Mouse (Mus musculus) heart, embryonic 11.5 days (tissue): ENCODE measurements at regions not wholly inside any gene's neighbourhood (a gene's known extent, or its start where the extent isn't known, plus 50 kb on each side); places are given as distances from the start of the nearest gene placed in this dataset.

ENCODE experiments used
- ATAC-seq: fragments of 200-750 bp; cut with Nextera tagmentation; replicated peaks from 2 replicates; pipeline ENCODE4 v1.8.0; 2017; ENCODE audit warnings: moderate library complexity; ENCODE audit not compliant: insufficient number of reproducible peaks, low FRiP score, low TSS enrichment
- H3K27ac ChIP-seq: fragments of 300-500 bp; sonication (generic); 2 replicates; pipeline ENCODE4 v1.5.1; 2014; ENCODE audit warnings: mild to moderate bottlenecking, low read depth, low read length
- H3K27me3 ChIP-seq: fragments of 300-500 bp; sonication (generic); 2 replicates; pipeline ENCODE4 v1.6.1; 2014; ENCODE audit warnings: mild to moderate bottlenecking, low read length, mixed read lengths; ENCODE audit not compliant: control insufficient read depth, insufficient read depth
- H3K36me3 ChIP-seq: fragments of 300-500 bp; sonication (generic); 2 replicates; pipeline ENCODE4 v1.6.1; 2014; ENCODE audit warnings: mild to moderate bottlenecking, low read length, moderate library complexity, mixed read lengths; ENCODE audit not compliant: control insufficient read depth, insufficient read depth
- H3K4me1 ChIP-seq: fragments of 300-500 bp; sonication (generic); 2 replicates; pipeline ENCODE4 v1.6.1; 2014; ENCODE audit warnings: low read length; ENCODE audit not compliant: control insufficient read depth, insufficient read depth
- H3K4me2 ChIP-seq: fragments of 300-500 bp; sonication (generic); 2 replicates; pipeline ENCODE4 v1.6.1; 2014; ENCODE audit warnings: mild to moderate bottlenecking, moderate library complexity
- H3K4me3 ChIP-seq: fragments of 300-500 bp; sonication (generic); 2 replicates; pipeline ENCODE4 v1.5.1; 2014; ENCODE audit warnings: low read depth, low read length
- H3K9ac ChIP-seq: fragments of 300-500 bp; sonication (generic); 2 replicates; pipeline ENCODE4 v1.6.1; 2014; ENCODE audit warnings: mild to moderate bottlenecking, low read depth, low read length, moderate library complexity
- H3K9me3 ChIP-seq: fragments of 300-500 bp; sonication (generic); replicated peaks from 2 replicates; pipeline ENCODE4 v1.6.1; 2016; ENCODE audit warnings: low read length; ENCODE audit not compliant: control insufficient read depth
- WGBS: fragments of 180-500 bp; shearing (Covaris S2); extraction: QIAGEN DNeasy Blood & Tissue Kit; methylation state at CpG from one replicate; pipeline ENCODE4 v1.1.7; 2014; ENCODE audit not compliant: insufficient replicate concordance; 5-methylcytosine and 5-hydroxymethylcytosine counted together

DNA sequence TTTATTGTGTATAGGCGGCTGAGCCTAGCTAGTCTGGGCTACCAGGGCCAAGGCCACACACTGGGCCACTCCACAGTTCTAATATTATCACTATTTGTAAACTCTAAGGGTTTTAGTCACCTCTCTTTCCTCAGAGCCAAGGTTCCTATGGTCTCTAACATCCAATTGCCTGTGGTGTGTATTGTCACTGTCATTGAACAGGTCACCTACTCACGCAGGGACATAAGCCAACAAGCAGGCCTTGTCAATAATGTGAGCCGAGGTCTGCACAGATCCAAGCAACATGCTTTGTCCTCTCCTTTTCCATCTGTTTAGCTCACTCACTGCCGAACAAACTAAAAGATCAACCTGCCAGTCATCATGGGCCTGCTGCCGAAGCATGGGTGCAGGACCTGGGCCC, 79.5 kb upstream of the Ywhaq start:
- 78% methylated on average over 5 of the region's 5 CpGs for WGBS
- Histone ChIP-seq H3K4me3 (no peak overlapping the region), H3K27ac (no peak overlapping the region), H3K9me3 (no peaks in the 10 kb centered on the region), H3K9ac (no peak overlapping the region), H3K36me3 (no peaks in the 10 kb centered on the region; the same call in 1 of the 2 replicates), H3K4me1 (0 out of 2 replicates have a peak, but pooled peaks cover 6% of the 10 kb centered on the region), H3K27me3 (no peaks in the 10 kb centered on the region), H3K4me2 (no peak overlapping the region)
- no peak for ATAC-seq

DNA sequence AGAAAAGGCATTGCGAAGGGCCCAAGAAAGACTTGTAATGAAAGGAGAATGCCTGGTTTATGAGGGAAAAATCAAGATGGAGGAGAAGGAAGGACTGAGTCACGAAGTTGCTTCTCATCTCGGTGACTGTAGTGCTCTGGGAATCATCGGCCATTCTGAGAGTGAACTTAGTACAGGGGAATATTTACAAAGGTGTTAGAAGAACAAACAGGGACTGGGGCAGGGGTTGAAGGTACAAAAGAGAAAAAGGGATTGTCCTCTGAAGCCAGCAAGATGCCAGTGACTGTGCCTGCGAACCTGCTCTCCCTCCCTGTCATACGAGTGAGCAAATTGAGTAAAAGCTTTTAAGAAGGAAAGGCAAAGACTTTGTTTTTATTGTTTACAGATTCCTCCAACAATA, 78.1 kb upstream of the Ywhaq start:
- Histone ChIP-seq H3K4me1 (0 out of 2 replicates have a peak, but pooled peaks cover 6% of the 10 kb centered on the region), H3K4me3 (no peak overlapping the region), H3K9ac (no peak overlapping the region), H3K9me3 (no peaks in the 10 kb centered on the region), H3K36me3 (no peaks in the 10 kb centered on the region; the same call in 1 of the 2 replicates), H3K27me3 (no peaks in the 10 kb centered on the region), H3K27ac (no peak overlapping the region), H3K4me2 (no peak overlapping the region)
- 94% methylated on average over 6 of the region's 6 CpGs for WGBS
- no peak for ATAC-seq

DNA sequence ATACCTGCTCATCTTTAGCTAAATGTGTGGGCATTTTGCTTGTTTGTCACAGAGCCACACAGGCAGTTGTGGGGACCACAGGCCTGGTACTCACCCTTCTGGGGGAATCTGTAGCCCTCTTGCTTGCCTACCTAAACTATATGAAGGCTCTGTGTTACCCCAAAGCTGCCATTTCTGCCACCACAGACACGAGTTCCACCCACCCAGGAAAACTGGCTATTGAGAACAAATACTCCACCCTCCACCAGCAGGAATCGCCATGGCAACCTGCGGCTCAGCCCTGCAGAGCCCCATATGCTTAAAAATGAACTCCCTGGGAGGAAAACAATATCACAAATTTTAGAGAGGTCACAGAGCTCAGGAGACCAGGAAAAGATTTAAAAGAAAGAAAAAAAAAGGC, 76.0 kb upstream of the Ywhaq start:
- no peaks in the 10 kb centered on the region for H3K9me3 ChIP-seq
- no peaks in the 10 kb centered on the region; the same call in 1 of the 2 replicates for H3K36me3 ChIP-seq
- 64% methylated on average over 3 of the region's 3 CpGs for WGBS
- H3K27me3 ChIP-seq: no peaks in the 10 kb centered on the region
- H3K27ac ChIP-seq: no peak overlapping the region
- ATAC-seq: no peak
- no peak overlapping the region for H3K9ac ChIP-seq
- no peak overlapping the region for H3K4me2 ChIP-seq
- H3K4me1 ChIP-seq: 0 out of 2 replicates have a peak, but pooled peaks cover 6% of the 10 kb centered on the region
- no peak overlapping the region for H3K4me3 ChIP-seq

DNA sequence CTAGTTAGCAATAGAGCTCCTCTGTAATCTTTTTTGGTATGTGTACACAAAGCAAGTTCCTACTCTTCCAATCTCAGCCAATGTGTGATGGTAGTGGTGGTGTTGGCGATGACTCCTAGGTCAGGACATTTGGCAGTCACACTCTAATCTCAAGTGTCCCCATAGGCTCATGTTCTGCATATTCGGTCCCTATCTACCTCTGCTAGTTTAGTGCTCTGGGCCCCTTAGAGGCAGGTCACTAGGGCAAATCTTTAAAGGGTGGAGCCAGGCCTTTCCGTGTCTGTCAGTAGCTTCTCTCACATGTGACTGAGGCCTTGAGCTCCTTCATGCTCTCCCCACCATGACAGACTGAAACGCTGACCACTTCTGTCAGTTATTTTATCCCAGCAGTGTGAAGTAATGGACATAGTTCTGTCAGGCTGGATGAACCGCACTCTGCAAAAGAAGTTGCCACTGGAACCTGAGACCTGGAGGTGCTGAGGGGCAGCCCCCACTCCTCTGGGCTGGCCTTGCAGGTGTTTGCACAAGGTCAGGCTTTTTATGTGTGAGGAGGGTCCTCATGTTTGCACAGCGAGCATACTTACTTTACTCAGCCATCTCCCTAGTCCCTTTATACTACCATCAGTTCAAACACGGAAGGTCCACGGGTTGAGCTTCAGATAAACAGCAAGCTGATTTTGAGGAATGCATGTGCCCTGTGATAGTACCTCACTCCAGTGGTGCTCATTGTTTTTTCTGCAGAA, 75.3 kb upstream of the Ywhaq start:
- H3K9me3 ChIP-seq: no peaks in the 10 kb centered on the region
- 0 out of 2 replicates have a peak, but pooled peaks cover 6% of the 10 kb centered on the region for H3K4me1 ChIP-seq
- H3K9ac ChIP-seq: no peak overlapping the region
- H3K27ac ChIP-seq: no peak overlapping the region
- peak; percentile 22; the same call in 1 of the 2 replicates for ATAC-seq
- H3K4me3 ChIP-seq: no peak overlapping the region
- H3K4me2 ChIP-seq: no peak overlapping the region
- H3K27me3 ChIP-seq: no peaks in the 10 kb centered on the region
- H3K36me3 ChIP-seq: no peaks in the 10 kb centered on the region; the same call in 1 of the 2 replicates
- 52% methylated on average over 8 of the region's 8 CpGs for WGBS

DNA sequence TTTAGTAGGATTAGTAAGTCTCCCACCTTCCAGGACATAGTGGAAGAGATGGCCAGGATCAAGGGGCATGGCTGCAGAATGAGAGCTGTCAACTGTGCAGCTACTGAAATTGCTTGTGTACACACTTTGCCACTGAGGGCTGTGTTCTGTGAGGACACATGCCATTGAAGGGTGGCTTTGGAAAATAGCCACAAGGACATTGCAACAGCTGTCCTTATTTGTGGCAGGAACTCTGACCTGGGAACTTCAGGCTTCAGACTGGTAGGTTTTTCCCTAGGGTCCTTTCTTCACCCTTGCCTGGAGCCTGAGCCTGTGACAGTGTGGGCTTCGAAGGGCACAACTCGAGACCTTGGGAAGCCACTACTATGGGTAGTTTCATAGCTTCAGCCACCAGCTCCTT, 64.2 kb upstream of the Ywhaq start:
- Histone ChIP-seq H3K36me3 (no peaks in the 10 kb centered on the region), H3K4me2 (no peak overlapping the region), H3K27ac (no peak overlapping the region), H3K27me3 (no peaks in the 10 kb centered on the region), H3K4me1 (no peaks in the 10 kb centered on the region), H3K4me3 (no peak overlapping the region), H3K9me3 (peaks cover 4% of the 10 kb centered on the region; the same call in 1 of the 2 replicates), H3K9ac (no peak overlapping the region)
- ATAC-seq: no peak
- WGBS: 75% methylated on average over 2 of the region's 2 CpGs

DNA sequence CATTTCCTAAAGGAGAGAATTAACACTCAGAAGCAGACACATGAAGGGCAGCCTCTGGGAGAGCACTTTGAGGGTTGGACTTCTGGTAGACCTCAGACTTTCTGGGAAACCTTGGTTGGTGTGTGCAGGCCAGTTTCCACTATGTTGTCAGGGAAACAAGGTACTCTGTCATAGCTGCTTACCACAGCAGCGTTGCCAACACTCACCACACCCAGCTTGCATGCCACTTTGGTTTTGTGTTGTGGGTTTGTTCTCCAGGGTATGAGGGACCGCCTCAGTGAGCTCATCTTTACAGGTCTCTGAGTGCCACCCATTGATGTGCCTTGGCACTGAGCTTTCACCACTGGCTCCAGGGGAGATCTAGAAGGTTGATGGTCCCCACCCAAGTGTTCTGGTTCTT, 62.8 kb upstream of the Ywhaq start:
- H3K4me1 ChIP-seq: no peaks in the 10 kb centered on the region
- no peak for ATAC-seq
- H3K9ac ChIP-seq: no peak overlapping the region
- peaks cover 4% of the 10 kb centered on the region; the same call in 1 of the 2 replicates for H3K9me3 ChIP-seq
- H3K4me3 ChIP-seq: no peak overlapping the region
- no peak overlapping the region for H3K27ac ChIP-seq
- 80% methylated on average over 2 of the region's 2 CpGs for WGBS
- H3K36me3 ChIP-seq: no peaks in the 10 kb centered on the region
- H3K27me3 ChIP-seq: no peaks in the 10 kb centered on the region
- H3K4me2 ChIP-seq: no peak overlapping the region

DNA sequence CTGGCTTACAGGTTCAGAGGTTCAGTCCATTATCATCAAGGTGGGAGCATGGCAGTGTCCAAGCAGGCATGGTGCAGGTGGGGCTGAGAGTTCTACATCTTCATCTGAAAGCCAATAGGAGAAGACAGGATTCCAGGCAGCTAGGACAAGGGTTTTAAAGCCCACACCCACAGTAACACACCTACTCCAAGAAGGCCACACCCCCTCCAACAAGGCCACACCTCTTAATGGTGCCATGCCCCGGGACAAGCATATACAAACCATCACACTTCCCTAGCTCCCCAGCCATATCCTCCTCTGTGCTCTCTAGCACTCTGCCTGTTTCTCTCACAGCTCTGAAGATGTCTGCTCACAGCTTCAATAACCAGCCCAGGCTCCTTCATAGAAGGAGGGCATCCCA, 61.8 kb upstream of the Ywhaq start:
- Histone ChIP-seq H3K9ac (no peak overlapping the region), H3K4me3 (no peak overlapping the region), H3K4me1 (no peaks in the 10 kb centered on the region), H3K27ac (no peak overlapping the region), H3K36me3 (no peaks in the 10 kb centered on the region), H3K4me2 (no peak overlapping the region), H3K27me3 (no peaks in the 10 kb centered on the region), H3K9me3 (peaks cover 2% of the 10 kb centered on the region; the same call in 1 of the 2 replicates)
- WGBS: 37% methylated on average over 1 of the region's 1 CpGs
- no peak for ATAC-seq

DNA sequence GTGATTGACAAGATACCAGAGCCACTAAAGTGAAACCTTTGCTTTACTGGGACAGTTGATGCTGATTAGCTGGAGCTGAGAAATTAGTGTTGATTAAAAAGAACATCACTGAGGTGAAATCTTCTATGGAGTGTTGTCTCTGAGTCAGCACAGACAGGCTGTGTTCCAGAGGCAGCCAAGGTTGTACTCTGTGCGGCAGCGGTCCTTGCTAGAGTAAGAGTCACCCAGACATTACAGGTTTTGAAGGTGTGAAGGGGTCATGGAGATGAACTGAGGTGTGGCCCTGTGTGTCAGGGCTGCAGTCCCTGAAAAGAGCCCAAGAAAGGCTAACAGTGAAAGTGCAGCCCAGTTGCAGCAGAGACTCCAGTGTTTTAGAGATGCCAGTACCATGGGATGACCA, 59.1 kb upstream of the Ywhaq start:
- H3K9ac ChIP-seq: no peak overlapping the region
- WGBS: 82% methylated on average over 2 of the region's 2 CpGs
- no peaks in the 10 kb centered on the region for H3K27me3 ChIP-seq
- no peaks in the 10 kb centered on the region for H3K4me1 ChIP-seq
- no peak overlapping the region for H3K4me2 ChIP-seq
- ATAC-seq: no peak
- H3K4me3 ChIP-seq: no peak overlapping the region
- H3K9me3 ChIP-seq: no peaks in the 10 kb centered on the region
- no peak overlapping the region for H3K27ac ChIP-seq
- no peaks in the 10 kb centered on the region for H3K36me3 ChIP-seq
